Mouse (Mus musculus): ENCODE results near the gene Prkag3.

- TF ChIP-seq POLR2A (IDR thresholded peaks at IDR 0.05; ENCODE audit: low read depth, low read length), result no peak
- no peak for TF ChIP-seq CTCF (conservative IDR thresholded peaks at IDR 0.05; ENCODE audit: insufficient read depth, insufficient read length, low read depth, low read length)
Observed at GRCm38 (mm10) chr1:74753266-74753974, 4.4 kb upstream of the Prkag3 start.
